Mouse (Mus musculus) brown adipose tissue, adult 24 weeks (tissue): ENCODE data around the gene Ubald2. TPM values are rescaled to one million over a fixed set of nuclear protein-coding genes. Genes with fewer than 3 reads are reported as not detected.
A peak's percentile ranks its signal among the peaks of the same experiment; 100 is the strongest.
"Not testable (repeated sequence)": the region's sequence is repeated elsewhere in the genome, so short reads cannot be mapped to it uniquely, and the experiment has no call there.

Source experiments
- H3K27ac ChIP-seq: fragments of 200-500 bp; replicated peaks from 2 replicates; pipeline ENCODE4 v1.5.1; 2012; ENCODE audit warnings: low read depth, mild to moderate bottlenecking, low read length
- H3K4me1 ChIP-seq: fragments of 200-500 bp; 2 replicates; pipeline ENCODE4 v1.6.1; 2012; ENCODE audit warnings: low read length, mixed read lengths; ENCODE audit not compliant: control insufficient read depth, insufficient read depth, insufficient read length
- H3K4me3 ChIP-seq: fragments of 200-500 bp; 2 replicates; pipeline ENCODE4 v1.5.1; 2012; ENCODE audit warnings: low read depth, mild to moderate bottlenecking, low read length, moderate library complexity; ENCODE audit not compliant: insufficient read depth
- polyA plus RNA-seq: library from polyadenylated mRNA; stranded (reverse); fragments of >200 nt; gene quantifications from 2 replicates; pipeline ENCODE4 v1.2.4, GENCODE M21; 2012; ENCODE audit not compliant: missing spikeins, insufficient read depth, insufficient read length

Ubald2 gene
- polyA plus RNA-seq, 1 experiment = 38.4 TPM

DNA sequence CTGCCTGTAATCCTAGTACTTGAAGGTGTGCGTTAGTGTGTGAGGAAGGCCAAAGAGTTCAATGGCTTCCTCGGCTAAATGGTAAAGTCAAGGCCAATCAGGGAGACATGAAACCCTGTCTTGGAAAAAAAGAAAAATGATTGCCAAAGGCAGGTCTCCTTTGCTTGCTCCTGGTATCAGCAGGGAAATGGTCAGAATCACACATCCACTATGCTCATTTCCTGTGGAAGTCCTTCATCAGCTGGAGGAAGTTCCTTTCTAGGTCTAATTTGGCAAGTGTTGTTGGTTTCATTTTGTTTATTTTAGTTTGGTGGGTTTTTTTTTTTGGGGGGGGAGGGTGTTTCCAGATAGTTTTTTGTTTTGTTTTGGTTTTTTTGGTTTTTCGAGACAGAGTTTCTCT lies 24.9 kb upstream of the Ubald2 start:
- peaks cover 6% of the 10 kb centered on the region; the same call in 1 of the 2 replicates for H3K4me1 ChIP-seq
- no peak overlapping the region for H3K4me3 ChIP-seq
- H3K27ac ChIP-seq = no peak overlapping the region

DNA sequence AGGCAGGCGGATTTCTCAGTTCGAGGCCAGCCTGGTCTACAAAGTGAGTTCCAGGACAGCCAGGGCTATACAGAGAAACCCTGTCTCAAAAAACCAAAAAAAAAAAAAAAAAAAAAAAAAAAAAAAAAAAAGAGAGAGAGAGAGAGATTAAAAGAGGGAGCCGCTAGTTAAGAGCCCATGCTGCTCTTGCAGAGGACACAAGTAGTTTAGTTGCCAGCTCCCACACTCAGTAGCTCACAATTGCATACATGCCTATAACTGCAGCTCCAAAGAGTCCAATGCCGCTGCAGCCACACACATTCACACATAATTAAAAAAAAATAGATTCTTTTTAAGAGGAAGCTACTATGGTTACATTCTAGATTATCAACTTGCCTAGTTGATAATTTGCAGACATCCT lies 23.5 kb upstream of the Ubald2 start:
- not testable (repeated sequence) for H3K4me3 ChIP-seq, H3K27ac ChIP-seq, H3K4me1 ChIP-seq

GRCm38 (mm10) chr11:116411582-116411981 lies 22.3 kb upstream of the Ubald2 start:
- Histone ChIP-seq H3K4me1 (peaks cover 6% of the 10 kb centered on the region; the same call in 1 of the 2 replicates), H3K4me3 (peak overlapping the region; percentile 73; the same call in 1 of the 2 replicates), H3K27ac (no peak overlapping the region)

GRCm38 (mm10) chr11:116412028-116412827 lies 21.7 kb upstream of the Ubald2 start:
- Histone ChIP-seq H3K27ac (no peak overlapping the region), H3K4me1 (peaks cover 6% of the 10 kb centered on the region; the same call in 1 of the 2 replicates), H3K4me3 (peak overlapping the region; percentile 73)

GRCm38 (mm10) chr11:116412904-116413630 lies 20.8 kb upstream of the Ubald2 start, which contains the start of gene Rnf157:
TSS of gene Rnf157 (minus strand) at chr11:116413032.
- H3K4me1 ChIP-seq = peaks cover 6% of the 10 kb centered on the region; the same call in 1 of the 2 replicates
- peak within 1 kb of the TSS; percentile 73 for H3K4me3 ChIP-seq
- H3K27ac ChIP-seq = no peak within 1 kb of the TSS

DNA sequence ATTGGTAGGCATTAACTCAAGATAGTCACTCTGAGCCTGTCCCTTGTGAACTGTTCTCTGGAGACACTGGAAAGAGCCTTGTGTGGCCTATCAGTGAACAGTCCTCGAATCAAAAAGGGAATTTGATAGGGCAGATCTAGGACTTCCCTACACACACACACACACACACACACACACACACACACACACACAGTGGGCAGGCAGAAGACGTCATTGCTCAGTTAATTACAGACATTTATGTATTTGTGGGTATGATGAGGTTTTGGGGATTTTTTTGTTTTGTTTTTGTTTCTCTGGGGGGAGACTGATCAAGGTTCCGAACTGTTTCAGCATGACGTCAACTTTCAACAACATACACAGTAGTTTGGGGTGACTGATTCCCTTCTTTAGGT lies 20.3 kb upstream of the Ubald2 start:
- Histone ChIP-seq H3K4me1 (peaks cover 6% of the 10 kb centered on the region; the same call in 1 of the 2 replicates), H3K4me3 (peak overlapping the region; percentile 73; the same call in 1 of the 2 replicates), H3K27ac (no peak overlapping the region)

DNA sequence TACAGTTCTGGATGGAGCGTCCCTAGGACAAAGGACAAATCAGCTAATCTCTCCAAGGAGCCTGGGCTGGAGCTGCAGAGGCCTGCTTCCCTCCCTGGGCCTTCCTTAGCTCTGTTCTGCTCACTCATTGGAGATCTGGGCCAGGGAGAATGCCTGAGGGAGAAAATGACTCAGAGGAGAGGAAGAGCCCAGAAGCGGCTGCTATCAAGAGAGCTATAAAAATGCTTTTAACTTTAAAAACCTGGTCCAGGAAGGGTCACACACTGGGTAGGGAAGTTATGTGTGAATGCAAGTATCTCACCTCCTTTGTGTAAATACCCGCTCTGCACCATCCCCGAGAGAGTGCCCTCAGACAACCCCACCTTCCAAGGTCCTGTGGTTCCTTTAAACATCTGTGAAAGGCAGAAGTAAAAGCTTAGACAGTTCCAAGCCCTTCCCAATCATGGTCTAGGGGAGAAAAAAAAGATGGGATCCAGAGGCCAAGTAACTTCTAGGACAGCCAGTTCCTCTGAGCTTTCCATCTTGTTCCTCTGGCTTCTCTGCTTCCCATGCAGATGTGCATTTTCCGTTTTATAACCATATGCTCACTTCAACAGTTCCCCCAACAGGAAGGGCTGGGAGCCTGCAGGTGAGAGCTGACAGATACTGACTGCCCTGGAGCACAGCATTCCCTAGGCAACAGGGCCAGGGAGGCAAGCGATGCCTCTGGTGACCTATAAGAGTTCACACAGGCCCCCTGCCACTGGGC lies 17.5 kb upstream of the Ubald2 start:
- Histone ChIP-seq H3K27ac (0 out of 2 replicates have a peak overlapping the region, but pooled peaks have one; percentile 10), H3K4me3 (no peak overlapping the region), H3K4me1 (peaks cover 7% of the 10 kb centered on the region; the same call in 1 of the 2 replicates)

DNA sequence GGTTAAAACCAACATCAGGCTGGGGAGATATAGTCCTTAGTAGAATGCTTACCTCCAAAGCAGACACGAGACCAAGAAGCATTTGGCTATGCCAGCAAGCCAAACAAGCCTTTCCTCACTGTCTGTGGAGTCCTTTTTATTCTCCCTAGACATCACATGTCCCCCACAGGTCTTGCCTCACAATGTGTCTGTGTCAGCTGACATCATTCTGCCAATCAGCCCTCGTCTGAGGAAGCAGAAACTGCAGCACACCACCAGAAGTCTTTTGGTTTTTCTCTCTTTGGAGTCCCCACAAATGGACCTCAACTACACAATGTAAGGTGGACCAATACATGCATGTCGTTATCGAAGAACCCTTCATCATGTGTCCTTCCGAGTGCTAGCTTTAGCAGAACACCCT lies 16.8 kb upstream of the Ubald2 start:
- Histone ChIP-seq H3K4me3 (no peak overlapping the region), H3K4me1 (peaks cover 7% of the 10 kb centered on the region; the same call in 1 of the 2 replicates), H3K27ac (no peak overlapping the region)

- H3K4me1 ChIP-seq = peaks cover 7% of the 10 kb centered on the region; the same call in 1 of the 2 replicates
- no peak overlapping the region for H3K27ac ChIP-seq
- H3K4me3 ChIP-seq = no peak overlapping the region
Observed at GRCm38 (mm10) chr11:116418194-116418840, 15.6 kb upstream of the Ubald2 start.

- no peak overlapping the region for H3K27ac ChIP-seq
- H3K4me3 ChIP-seq = no peak overlapping the region
Observed at GRCm38 (mm10) chr11:116418841-116419462, 14.9 kb upstream of the Ubald2 start.

GRCm38 (mm10) chr11:116421102-116421501 lies 12.8 kb upstream of the Ubald2 start:
- H3K4me3 ChIP-seq = no peak overlapping the region
- H3K27ac ChIP-seq = no peak overlapping the region
- peaks cover 4% of the 10 kb centered on the region; the same call in 1 of the 2 replicates for H3K4me1 ChIP-seq

More at GRCm38 (mm10) chr11:116418841-116419462, 14.9 kb upstream of the Ubald2 start:
- peaks cover 4% of the 10 kb centered on the region; the same call in 1 of the 2 replicates for H3K4me1 ChIP-seq

DNA sequence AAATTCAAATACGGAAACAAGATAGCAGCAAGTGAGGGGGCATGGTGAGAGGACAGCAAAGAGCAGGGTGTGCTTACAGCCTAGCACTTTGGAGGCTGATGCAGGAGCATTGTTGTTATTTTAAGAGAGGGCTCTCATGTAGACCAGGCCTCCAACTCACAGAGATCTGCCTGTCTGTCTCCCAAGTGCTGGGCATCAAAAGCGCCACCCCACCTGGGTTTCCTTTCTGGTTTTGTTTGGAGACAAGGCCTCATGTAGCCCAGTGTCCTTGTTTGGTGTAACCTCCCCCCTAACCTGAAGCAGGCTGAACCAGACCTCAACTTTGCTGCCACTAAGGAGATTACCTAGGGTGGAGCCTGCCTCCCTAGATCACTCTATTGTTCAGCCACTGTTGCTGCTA lies 11.3 kb upstream of the Ubald2 start:
- no peak overlapping the region for H3K4me3 ChIP-seq
- peaks cover 4% of the 10 kb centered on the region; the same call in 1 of the 2 replicates for H3K4me1 ChIP-seq
- H3K27ac ChIP-seq = no peak overlapping the region

DNA sequence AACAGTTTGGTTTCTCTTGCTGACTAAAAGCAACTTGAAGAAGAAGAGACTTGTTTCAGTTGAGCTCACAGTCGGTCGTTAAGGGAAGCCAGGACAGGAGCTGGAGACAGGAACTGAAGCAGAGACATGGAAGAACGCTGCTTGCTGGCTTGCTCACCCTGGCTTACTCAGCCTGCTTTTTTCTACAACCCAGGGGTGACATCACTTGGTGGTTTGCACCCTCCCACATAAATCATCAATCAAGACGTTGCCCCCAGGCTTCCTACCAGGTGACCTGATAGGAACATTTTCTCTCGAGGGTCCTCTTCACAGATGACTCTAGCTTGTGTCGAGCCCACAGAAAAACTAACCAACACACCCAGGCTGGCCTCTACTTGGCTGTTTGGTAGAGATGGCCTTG lies 10.7 kb upstream of the Ubald2 start:
- Histone ChIP-seq H3K4me3 (no peak overlapping the region), H3K27ac (no peak overlapping the region), H3K4me1 (peaks cover 4% of the 10 kb centered on the region; the same call in 1 of the 2 replicates)
